Mouse (Mus musculus): ENCODE results near the gene Cbl.

DNA sequence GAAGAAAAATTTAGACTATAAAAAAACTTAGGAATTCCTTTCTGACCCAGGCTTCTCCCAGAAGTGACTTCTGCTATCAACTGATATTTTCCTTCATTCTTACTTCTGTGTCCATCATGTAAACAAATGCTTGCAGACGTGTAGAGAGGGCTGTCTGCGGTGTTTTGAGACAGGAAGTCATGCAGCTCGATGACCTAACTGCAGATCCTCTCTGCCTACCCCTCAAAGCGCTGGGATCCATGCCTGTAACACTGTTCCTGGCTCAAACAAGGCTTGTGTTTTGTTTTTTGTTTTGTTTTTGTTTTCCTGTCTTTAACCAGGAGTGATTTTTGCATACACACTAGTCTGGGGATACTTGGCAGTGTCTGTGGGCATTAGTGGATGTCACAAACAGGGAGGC lies 96.0 kb downstream of the Cbl start:
- no peak for TF ChIP-seq POLR2A (IDR thresholded peaks at IDR 0.05; ENCODE audit: extremely low read depth, insufficient read depth, low read length)
- TF ChIP-seq CTCF (IDR thresholded peaks at IDR 0.05; ENCODE audit: low read depth, low read length) = no peak

All from liver, adult 2 months (tissue).